Mouse (Mus musculus): ENCODE results near the gene Cic.

Cic gene

GRCm38 (mm10) chr7:25281734-25282601 is 14.5 kb downstream of the Cic start:
- DNase-seq (ENCODE audit: low spot score in 2 of 2) = peak; percentile 95

DNA sequence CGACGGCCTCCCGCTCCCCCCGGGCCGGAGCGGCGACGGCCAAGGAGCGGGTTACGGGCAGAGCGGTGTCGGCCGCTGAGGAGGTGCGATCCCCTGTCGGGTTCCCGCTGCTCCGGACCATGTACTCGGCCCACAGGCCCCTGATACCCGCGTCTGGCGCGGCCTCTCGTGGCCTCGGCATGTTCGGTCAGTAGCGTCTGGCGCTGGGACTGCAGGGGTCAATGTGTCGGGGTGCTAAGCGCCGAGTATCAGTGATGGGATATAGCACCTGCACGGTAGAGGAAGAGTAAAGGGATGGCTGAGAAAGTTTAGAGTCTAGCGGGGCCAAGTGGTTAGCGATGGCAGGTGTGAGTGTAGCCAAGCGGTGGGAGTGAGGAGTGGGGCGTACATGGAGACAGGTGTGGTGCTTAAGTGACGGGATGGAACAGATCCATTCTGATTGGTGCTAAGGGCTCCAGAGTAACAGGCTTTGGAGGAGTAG is 15.3 kb downstream of the Cic start:
- no peak for DNase-seq (ENCODE audit: low spot score in 2 of 2)

DNA sequence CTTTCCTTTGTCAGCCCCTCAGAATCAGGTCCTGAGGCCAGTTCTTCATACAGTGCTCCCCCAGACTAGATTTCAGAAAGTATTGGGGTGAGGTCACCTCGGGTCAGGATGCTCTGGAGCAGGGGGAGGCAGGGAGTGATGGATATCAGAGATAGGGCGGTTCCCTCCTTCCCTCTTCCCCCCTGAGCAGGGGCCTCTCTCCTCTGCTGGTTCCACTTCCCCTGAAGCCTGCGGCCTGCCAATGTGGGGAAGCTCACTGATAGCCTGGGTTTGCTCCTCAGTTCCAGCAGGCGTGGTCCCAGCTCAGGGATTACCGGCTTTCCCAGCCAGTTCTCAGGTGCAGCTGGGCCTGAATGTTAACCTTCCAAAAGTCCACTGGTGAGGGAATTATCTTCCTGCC is 16.1 kb downstream of the Cic start:
- no peak for DNase-seq (ENCODE audit: low spot score in 2 of 2)

DNA sequence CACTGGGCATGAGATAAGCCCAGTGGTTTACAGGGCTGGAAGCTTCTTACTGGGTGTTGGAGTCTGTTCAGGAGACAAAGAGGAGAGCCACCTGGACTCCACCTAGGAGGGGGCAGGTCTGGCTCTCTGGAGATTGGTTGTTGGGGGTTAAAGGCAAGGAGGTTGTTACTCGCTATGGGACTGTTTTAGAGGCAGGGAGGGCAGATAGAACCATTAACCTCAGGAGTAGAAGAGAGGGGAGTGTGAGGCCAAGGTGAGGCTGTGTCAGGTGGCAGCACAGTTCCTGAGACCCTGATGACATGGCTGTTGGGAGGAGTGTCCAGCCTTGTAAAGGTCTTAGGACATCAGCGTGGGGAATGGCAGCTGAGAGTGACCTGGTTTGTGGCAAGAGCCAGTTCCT is 16.7 kb downstream of the Cic start:
- no peak for DNase-seq (ENCODE audit: low spot score in 2 of 2)

GRCm38 (mm10) chr7:25284766-25285165 is 17.3 kb downstream of the Cic start:
- no peak for DNase-seq (ENCODE audit: low spot score in 2 of 2)

DNA sequence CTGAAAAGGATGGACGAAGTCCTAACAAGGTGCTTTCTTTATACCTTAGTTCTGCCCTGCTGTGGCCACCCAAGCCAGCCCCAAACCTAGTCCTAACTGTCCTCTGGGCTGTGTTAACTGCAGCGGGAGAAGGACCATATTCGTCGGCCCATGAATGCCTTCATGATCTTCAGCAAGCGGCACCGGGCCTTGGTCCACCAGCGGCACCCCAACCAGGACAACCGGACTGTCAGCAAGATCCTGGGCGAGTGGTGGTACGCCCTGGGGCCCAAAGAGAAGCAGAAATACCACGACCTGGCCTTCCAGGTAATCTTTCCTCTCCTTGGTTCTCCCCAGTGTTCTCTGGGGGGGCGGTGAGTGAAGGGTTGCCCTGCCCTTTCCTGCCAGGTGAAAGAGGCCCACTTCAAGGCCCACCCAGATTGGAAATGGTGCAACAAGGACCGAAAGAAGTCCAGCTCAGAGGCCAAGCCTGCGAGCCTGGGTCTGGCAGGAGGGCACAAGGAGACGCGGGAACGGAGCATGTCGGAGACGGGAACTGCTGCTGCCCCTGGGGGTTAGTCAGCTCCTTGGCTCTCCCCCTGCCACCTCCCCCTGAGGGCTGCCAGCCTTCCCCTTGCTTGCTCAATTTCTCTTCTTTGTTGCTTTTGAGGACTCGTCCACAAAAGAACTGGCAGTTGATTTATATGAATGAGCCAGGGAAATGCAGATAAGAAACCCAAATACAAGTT is 18.2 kb downstream of the Cic start:
- DNase-seq (ENCODE audit: low spot score in 2 of 2) = no peak

DNA sequence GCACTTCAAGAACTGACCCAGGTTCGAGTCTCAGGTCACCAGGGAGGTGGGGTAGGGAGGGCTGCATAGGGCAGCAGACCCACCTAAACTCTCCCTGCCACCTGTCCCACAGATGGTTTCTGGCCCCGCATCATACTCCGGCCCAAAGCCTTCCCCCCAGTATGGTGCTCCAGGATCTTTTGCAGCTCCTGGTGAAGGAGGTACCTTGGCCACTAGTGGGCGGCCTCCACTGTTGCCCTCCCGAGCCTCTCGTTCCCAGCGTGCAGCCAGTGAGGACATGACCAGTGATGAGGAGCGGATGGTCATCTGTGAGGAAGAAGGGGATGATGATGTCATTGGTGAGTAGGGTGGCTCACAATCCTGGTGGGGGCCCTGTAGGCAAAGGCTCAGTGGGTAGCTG is 19.5 kb downstream of the Cic start:
- DNase-seq (ENCODE audit: low spot score in 2 of 2) = no peak

DNA sequence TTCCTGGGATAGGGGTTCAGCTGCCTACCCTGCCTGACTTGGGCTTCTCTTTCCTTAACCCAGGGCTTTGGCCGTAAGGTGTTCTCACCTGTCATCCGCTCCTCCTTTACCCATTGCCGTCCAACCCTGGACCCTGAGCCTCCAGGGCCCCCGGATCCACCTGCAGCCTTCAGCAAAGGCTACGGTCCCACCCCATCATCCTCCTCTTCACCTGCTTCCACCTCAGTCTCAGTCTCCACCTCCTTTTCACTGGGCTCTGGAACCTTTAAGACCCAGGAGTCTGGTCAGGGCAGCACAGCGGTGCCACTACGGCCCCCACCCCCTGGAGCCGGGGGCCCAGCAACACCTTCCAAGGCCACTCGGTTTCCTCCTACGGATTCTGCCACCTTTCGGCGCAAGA is 20.5 kb downstream of the Cic start:
- no peak for DNase-seq (ENCODE audit: low spot score in 2 of 2)

GRCm38 (mm10) chr7:25288721-25289120 is 21.2 kb downstream of the Cic start:
- no peak for DNase-seq (ENCODE audit: low spot score in 2 of 2)

DNA sequence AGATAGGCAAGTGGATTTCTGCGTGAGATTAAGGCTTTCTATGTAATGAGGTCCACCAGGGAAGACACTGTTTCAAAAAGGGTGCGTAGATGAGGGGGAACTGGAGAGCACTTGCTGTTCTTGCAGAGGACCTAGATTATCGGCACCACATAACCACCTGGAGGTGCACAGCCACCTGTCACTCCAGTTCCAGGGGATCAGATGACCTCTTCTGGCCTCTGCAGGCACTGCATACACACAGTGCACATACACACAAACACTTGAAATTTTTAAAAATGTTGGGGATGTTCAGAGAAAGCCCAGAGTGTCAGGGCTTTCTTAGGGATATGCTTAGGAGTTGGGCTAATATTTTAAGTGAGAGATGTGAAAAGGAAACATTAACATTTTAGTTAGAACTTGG is 22.4 kb downstream of the Cic start:
- no peak for DNase-seq (ENCODE audit: low spot score in 2 of 2)

- no peak for DNase-seq (ENCODE audit: low spot score in 2 of 2)
These were observed 23.0 kb downstream of the Cic start for GRCm38 (mm10) chr7:25290463-25290862.

DNA sequence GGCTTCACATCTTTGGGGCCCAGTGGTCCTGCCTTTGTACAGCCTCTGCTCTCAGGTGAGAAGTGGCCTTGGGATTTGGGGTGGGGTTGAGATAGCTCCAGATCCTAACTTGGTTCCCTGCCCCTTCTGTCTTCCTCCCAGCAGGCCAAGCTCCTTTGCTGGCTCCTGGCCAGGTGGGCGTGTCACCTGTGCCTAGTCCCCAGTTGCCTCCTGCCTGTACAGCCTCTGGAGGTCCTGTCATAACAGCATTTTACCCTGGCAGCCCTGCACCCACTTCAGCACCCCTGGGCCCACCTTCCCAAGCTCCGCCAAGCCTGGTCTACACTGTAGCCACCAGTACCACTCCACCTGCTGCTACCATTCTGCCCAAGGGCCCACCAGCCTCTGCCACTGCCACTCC is 23.4 kb downstream of the Cic start:
- no peak for DNase-seq (ENCODE audit: low spot score in 2 of 2)

GRCm38 (mm10) chr7:25292107-25292506 is 24.6 kb downstream of the Cic start:
- DNase-seq (ENCODE audit: low spot score in 2 of 2) = no peak

DNA sequence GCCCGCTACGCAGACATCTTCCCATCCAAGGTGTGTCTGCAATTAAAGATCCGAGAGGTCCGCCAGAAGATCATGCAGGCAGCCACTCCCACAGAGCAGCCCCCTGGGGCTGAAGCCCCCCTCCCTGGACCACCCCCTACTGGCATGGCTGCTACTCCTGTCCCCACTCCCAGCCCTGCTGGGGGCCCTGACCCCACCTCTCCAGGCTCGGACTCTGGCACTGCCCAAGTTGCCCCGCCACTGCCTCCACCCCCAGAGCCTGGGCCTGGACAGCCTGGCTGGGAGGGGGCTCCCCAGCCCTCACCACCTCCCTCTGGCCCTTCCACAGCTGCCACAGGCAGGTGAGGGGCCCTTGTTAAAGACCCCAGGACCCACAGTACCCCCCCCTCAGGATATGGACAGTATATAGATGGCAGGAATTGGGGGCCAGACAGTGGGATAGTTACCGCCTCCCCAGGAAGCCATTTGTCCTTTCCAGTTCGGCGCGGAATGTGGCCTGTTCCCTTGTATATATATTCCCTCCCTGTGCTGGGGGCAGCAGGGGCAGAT is 25.8 kb downstream of the Cic start:
- DNase-seq (ENCODE audit: low spot score in 2 of 2) = no peak

GRCm38 (mm10) chr7:25294495-25294894 is 27.0 kb downstream of the Cic start:
- no peak for DNase-seq (ENCODE audit: low spot score in 2 of 2)

DNA sequence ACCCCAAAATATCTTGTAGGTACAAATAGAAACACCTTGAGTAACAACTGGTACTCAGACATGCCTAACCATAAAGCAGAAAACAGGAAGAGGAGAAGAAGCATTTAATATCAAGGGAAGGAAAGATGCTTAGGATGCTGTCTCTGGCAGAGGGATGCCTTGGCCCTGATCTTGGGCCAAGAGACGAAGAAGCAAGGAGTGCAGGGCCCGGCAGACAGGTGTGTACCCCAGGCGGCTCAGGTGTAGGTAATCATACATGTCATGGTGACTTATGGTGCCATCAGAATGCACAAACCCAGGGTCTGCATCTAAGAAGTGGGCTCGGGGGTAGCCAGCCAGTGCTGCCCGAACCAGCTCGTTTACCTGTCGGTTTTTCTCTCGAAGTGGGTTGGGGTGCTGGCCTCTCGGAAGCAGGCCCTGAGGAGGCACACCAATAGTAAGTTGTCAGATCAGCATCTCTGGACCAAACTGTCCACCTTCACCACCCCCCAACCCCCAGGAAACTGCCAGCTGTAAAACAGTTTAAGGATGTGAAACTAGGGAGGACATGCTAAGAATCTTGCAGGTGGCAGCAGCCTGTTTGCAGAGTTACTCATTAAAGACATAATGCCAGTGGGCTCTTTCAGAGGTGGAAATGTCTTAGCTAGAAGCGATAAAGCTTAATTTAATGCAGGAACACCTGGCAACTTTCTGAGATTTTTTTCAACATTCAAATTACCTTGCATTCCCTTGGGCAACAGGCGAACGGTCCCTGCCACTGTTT is 27.6 kb downstream of the Cic start:
- no peak for DNase-seq (ENCODE audit: low spot score in 2 of 2)

DNA sequence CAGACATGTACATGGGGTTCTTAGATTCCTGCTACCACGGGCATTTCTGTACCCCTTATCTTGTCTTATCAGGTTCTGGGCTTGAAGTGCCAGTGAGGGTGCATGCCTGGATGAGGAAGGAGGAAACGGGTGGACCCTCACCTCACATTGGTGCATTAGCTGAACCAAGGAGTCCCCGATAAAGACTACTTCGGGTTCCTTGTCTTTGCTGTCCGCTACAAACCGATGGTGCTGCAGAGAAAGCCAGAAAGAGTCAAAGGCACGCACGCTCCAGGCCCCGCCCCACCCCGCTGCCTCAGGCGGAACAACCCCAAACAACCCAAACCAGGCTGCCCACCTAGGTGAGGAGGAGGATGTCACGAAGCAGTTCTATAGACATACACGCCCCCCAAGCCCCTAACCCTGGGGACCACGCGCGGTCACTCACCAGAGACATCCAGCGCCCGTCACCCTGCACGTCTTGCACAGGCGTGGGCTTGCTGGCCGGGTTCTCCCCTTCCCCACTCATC is 29.5 kb downstream of the Cic start:
- DNase-seq (ENCODE audit: low spot score in 2 of 2) = no peak

DNA sequence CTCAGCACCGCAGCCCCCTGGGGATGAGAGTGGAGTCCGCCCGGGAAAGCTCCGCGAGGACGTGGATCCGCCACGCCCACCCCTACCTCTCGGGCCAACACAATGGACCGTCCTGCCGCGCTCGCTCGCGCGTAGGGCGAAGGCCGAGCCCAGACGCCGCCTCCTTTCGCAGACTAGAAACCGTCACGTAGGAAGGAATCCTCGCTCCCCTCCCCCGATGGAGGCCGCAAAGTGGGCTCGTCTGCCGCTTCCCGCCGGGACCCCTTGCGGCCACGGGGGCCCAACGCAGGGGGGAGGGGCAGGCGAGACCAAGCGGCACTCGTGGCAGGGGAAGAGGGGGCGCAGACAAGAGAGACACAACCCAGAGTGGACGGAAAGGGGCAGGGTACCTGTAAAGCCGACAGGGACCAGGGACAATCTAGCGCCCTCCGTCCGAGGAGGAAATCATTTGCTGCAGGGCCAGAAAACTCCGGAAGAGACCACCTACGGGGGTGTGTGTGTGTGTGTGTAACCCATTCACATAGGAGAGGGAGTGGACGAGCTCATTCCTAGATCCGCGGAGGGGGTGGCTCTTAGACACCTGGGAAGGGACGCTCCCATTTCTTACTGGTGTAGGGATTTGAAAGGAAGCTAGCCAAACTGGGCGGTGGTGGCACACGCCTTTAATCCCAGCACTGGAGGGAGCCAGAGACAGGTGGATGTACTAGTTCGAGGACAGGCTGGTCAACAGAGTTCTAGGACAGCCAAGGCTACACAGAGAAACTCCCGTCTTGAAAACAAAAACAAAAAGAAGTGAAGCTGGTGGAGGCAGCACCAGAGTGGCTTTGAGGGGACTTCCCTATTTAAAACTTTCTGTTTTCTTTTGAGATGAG is 30.2 kb downstream of the Cic start, which contains the start of gene Pafah1b3:
Gene Pafah1b3, minus strand, starts transcription at position 533 of the 872 bp plus-strand sequence.
- DNase-seq (ENCODE audit: low spot score in 2 of 2) = peak; percentile 81 to 85

GRCm38 (mm10) chr7:25301063-25301462 is 33.6 kb downstream of the Cic start, which contains the start of gene Prr19:
TSS of gene Prr19 (plus strand) at chr7:25301411.
- no peak for DNase-seq (ENCODE audit: low spot score in 2 of 2)

DNA sequence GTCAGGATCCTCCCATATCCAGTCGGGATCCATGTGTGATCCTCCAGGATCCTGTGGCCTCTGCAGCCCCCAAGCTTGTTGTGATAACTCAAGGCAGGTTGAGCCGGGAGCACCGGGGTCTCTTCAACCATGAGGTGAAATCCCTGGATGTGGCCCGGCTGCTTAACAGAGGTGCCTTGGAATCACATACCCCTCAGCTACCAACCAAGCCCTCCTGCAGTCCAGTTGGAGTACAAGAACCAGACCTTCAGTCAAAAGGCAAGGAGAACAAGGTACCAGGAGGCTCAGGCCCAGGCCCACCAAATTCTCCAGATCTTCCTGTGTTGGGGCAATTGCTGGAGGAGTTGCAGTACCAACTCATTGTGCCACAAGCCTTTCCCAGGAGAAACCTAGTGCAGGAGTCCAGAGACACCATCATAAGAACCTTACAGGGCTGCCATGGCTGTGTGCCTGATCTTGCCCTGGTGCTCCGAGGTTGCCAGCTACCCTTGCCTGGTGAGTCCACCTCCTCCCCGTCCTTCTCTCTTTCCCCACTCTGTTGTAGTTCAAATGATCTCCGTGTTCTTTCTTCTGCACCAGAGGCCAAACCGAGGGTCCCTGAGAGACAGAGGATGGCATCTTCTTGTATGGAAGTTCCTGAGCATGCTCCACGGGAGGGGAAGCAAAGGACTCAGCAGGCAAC is 35.6 kb downstream of the Cic start:
- DNase-seq (ENCODE audit: low spot score in 2 of 2) = no peak

Measured in right cerebral cortex, postnatal 36 days (tissue).